Mouse (Mus musculus) forebrain, embryonic 12.5 days (tissue): ENCODE measurements at regions not wholly inside any gene's neighbourhood (a gene's known extent, or its start where the extent isn't known, plus 50 kb on each side); places are given as distances from the start of the nearest gene placed in this dataset.

Source experiments
- ATAC-seq: fragments of 200-750 bp; cut with Nextera tagmentation; 2 replicates; pipeline ENCODE4 v1.8.0; 2017; ENCODE audit warnings: moderate TSS enrichment; ENCODE audit not compliant: low FRiP score
- H3K27ac ChIP-seq: fragments of 300-500 bp; sonication (generic); 2 replicates; pipeline ENCODE4 v1.5.1; 2016; ENCODE audit warnings: mild to moderate bottlenecking
- H3K27me3 ChIP-seq: fragments of 300-500 bp; sonication (generic); 2 replicates; pipeline ENCODE4 v1.6.1; 2016; ENCODE audit warnings: mild to moderate bottlenecking
- H3K36me3 ChIP-seq: fragments of 300-500 bp; sonication (generic); replicated peaks from 2 replicates; pipeline ENCODE4 v1.6.1; 2016; ENCODE audit warnings: mild to moderate bottlenecking
- H3K4me1 ChIP-seq: fragments of 300-500 bp; sonication (generic); 2 replicates; pipeline ENCODE4 v1.6.1; 2016
- H3K4me2 ChIP-seq: fragments of 300-500 bp; sonication (generic); 2 replicates; pipeline ENCODE4 v1.6.1; 2016; ENCODE audit warnings: mild to moderate bottlenecking, moderate library complexity
- H3K4me3 ChIP-seq: fragments of 300-500 bp; sonication (generic); replicated peaks from 2 replicates; pipeline ENCODE4 v1.5.1; 2016; ENCODE audit warnings: mild to moderate bottlenecking
- H3K9ac ChIP-seq: fragments of 300-500 bp; sonication (generic); 2 replicates; pipeline ENCODE4 v1.6.1; 2016; ENCODE audit warnings: mild to moderate bottlenecking
- H3K9me3 ChIP-seq: fragments of 300-500 bp; sonication (generic); 2 replicates; pipeline ENCODE4 v1.6.1; 2016
- WGBS: fragments of 180-500 bp; shearing (Covaris S2); methylation state at CpG from one replicate; pipeline ENCODE4 v1.1.7; 2016; 5-methylcytosine and 5-hydroxymethylcytosine counted together

GRCm38 (mm10) chr3:60138319-60138718, 56.6 kb downstream of the Sucnr1 start:
- Histone ChIP-seq H3K9me3 (no peaks in the 10 kb centered on the region), H3K36me3 (no peaks in the 10 kb centered on the region), H3K4me3 (no peak overlapping the region), H3K27ac (no peak overlapping the region), H3K4me1 (no peaks in the 10 kb centered on the region), H3K9ac (no peak overlapping the region), H3K4me2 (no peak overlapping the region), H3K27me3 (no peaks in the 10 kb centered on the region)
- WGBS = 81% methylated on average over 3 of the region's 3 CpGs
- no peak for ATAC-seq

GRCm38 (mm10) chr3:60159865-60160264, 78.2 kb downstream of the Sucnr1 start:
- no peaks in the 10 kb centered on the region for H3K36me3 ChIP-seq
- WGBS = 82% methylated on average over 3 of the region's 3 CpGs
- H3K4me2 ChIP-seq = no peak overlapping the region
- no peak overlapping the region for H3K4me3 ChIP-seq
- no peaks in the 10 kb centered on the region for H3K9me3 ChIP-seq
- no peak overlapping the region for H3K27ac ChIP-seq
- no peaks in the 10 kb centered on the region for H3K27me3 ChIP-seq
- no peak overlapping the region for H3K9ac ChIP-seq
- no peaks in the 10 kb centered on the region for H3K4me1 ChIP-seq
- no peak for ATAC-seq

- no peak overlapping the region for H3K27ac ChIP-seq
- no peak overlapping the region for H3K9ac ChIP-seq
- ATAC-seq = no peak
- H3K9me3 ChIP-seq = no peaks in the 10 kb centered on the region
- 89% methylated on average over 3 of the region's 3 CpGs for WGBS
- H3K27me3 ChIP-seq = 0 out of 2 replicates have a peak, but pooled peaks cover 3% of the 10 kb centered on the region
- no peaks in the 10 kb centered on the region for H3K36me3 ChIP-seq
- H3K4me3 ChIP-seq = no peak overlapping the region
- no peaks in the 10 kb centered on the region for H3K4me1 ChIP-seq
- H3K4me2 ChIP-seq = no peak overlapping the region
These were observed 86.0 kb downstream of the Sucnr1 start for GRCm38 (mm10) chr3:60167633-60168032.

- no peaks in the 10 kb centered on the region for H3K9me3 ChIP-seq
- no peaks in the 10 kb centered on the region for H3K36me3 ChIP-seq
- H3K27me3 ChIP-seq = 0 out of 2 replicates have a peak, but pooled peaks cover 3% of the 10 kb centered on the region
- no peak overlapping the region for H3K9ac ChIP-seq
- no peak overlapping the region for H3K4me2 ChIP-seq
- no peak for ATAC-seq
- no peaks in the 10 kb centered on the region for H3K4me1 ChIP-seq
- WGBS = 24% methylated on average over 2 of the region's 2 CpGs
- H3K27ac ChIP-seq = no peak overlapping the region
- no peak overlapping the region for H3K4me3 ChIP-seq
These were observed 86.7 kb downstream of the Sucnr1 start for GRCm38 (mm10) chr3:60168135-60168926.

GRCm38 (mm10) chr3:60169606-60170005, 87.9 kb downstream of the Sucnr1 start:
- H3K9ac ChIP-seq = no peak overlapping the region
- H3K4me1 ChIP-seq = no peaks in the 10 kb centered on the region
- H3K4me2 ChIP-seq = no peak overlapping the region
- H3K27ac ChIP-seq = no peak overlapping the region
- H3K36me3 ChIP-seq = no peaks in the 10 kb centered on the region
- no peak overlapping the region for H3K4me3 ChIP-seq
- ATAC-seq = peak; percentile 30; the same call in 1 of the 2 replicates
- no peaks in the 10 kb centered on the region for H3K9me3 ChIP-seq
- H3K27me3 ChIP-seq = 0 out of 2 replicates have a peak, but pooled peaks cover 3% of the 10 kb centered on the region

GRCm38 (mm10) chr3:60184481-60184880, 102.8 kb downstream of the Sucnr1 start:
- H3K4me3 ChIP-seq = no peak overlapping the region
- ATAC-seq = no peak
- no peak overlapping the region for H3K27ac ChIP-seq
- H3K9me3 ChIP-seq = no peaks in the 10 kb centered on the region
- 89% methylated on average over 2 of the region's 2 CpGs for WGBS
- no peak overlapping the region for H3K4me2 ChIP-seq
- no peaks in the 10 kb centered on the region for H3K36me3 ChIP-seq
- H3K4me1 ChIP-seq = no peaks in the 10 kb centered on the region
- H3K9ac ChIP-seq = no peak overlapping the region
- H3K27me3 ChIP-seq = no peaks in the 10 kb centered on the region

GRCm38 (mm10) chr3:60196031-60196430, 114.4 kb downstream of the Sucnr1 start:
- Histone ChIP-seq H3K36me3 (no peaks in the 10 kb centered on the region), H3K27ac (no peak overlapping the region), H3K9ac (no peak overlapping the region), H3K9me3 (no peaks in the 10 kb centered on the region), H3K4me1 (no peaks in the 10 kb centered on the region), H3K4me3 (no peak overlapping the region), H3K27me3 (no peaks in the 10 kb centered on the region), H3K4me2 (no peak overlapping the region)
- no peak for ATAC-seq
- WGBS = 96% methylated on average over 3 of the region's 3 CpGs

GRCm38 (mm10) chr3:60207936-60208335, 126.3 kb downstream of the Sucnr1 start:
- Histone ChIP-seq H3K4me2 (no peak overlapping the region), H3K4me3 (no peak overlapping the region), H3K9ac (no peak overlapping the region), H3K9me3 (no peaks in the 10 kb centered on the region), H3K27me3 (no peaks in the 10 kb centered on the region), H3K27ac (no peak overlapping the region), H3K4me1 (no peaks in the 10 kb centered on the region), H3K36me3 (no peaks in the 10 kb centered on the region)
- WGBS = 83% methylated on average over 1 of the region's 1 CpGs
- ATAC-seq = no peak

GRCm38 (mm10) chr3:60218938-60219337, 137.3 kb downstream of the Sucnr1 start:
- Histone ChIP-seq H3K9ac (no peak overlapping the region), H3K27me3 (no peaks in the 10 kb centered on the region), H3K9me3 (no peaks in the 10 kb centered on the region), H3K4me1 (no peaks in the 10 kb centered on the region), H3K4me3 (no peak overlapping the region), H3K4me2 (no peak overlapping the region), H3K36me3 (no peaks in the 10 kb centered on the region), H3K27ac (no peak overlapping the region)
- WGBS = 88% methylated on average over 3 of the region's 3 CpGs
- ATAC-seq = no peak

GRCm38 (mm10) chr3:60240664-60241063, 159.0 kb downstream of the Sucnr1 start:
- no peak for ATAC-seq
- Histone ChIP-seq H3K9me3 (no peaks in the 10 kb centered on the region), H3K27me3 (no peaks in the 10 kb centered on the region), H3K36me3 (no peaks in the 10 kb centered on the region), H3K4me1 (no peaks in the 10 kb centered on the region), H3K9ac (no peak overlapping the region), H3K27ac (no peak overlapping the region), H3K4me2 (no peak overlapping the region), H3K4me3 (no peak overlapping the region)

- Histone ChIP-seq H3K27me3 (no peaks in the 10 kb centered on the region), H3K4me3 (no peak overlapping the region), H3K9me3 (no peaks in the 10 kb centered on the region), H3K27ac (no peak overlapping the region), H3K4me1 (no peaks in the 10 kb centered on the region), H3K9ac (no peak overlapping the region), H3K36me3 (no peaks in the 10 kb centered on the region), H3K4me2 (no peak overlapping the region)
- WGBS = 91% methylated on average over 3 of the region's 3 CpGs
- ATAC-seq = no peak
These were observed 185.2 kb downstream of the Sucnr1 start for GRCm38 (mm10) chr3:60266666-60267415.

GRCm38 (mm10) chr3:60267416-60268174, 185.9 kb downstream of the Sucnr1 start:
- no peak overlapping the region for H3K27ac ChIP-seq
- H3K9me3 ChIP-seq = no peaks in the 10 kb centered on the region
- no peaks in the 10 kb centered on the region for H3K27me3 ChIP-seq
- no peak overlapping the region for H3K4me2 ChIP-seq
- no peak overlapping the region for H3K9ac ChIP-seq
- ATAC-seq = no peak
- no peak overlapping the region for H3K4me3 ChIP-seq
- H3K4me1 ChIP-seq = no peaks in the 10 kb centered on the region
- no peaks in the 10 kb centered on the region for H3K36me3 ChIP-seq
